Mouse (Mus musculus): ENCODE results near the gene Gprin2. TPM values are rescaled to one million over a fixed set of nuclear protein-coding genes. Genes with fewer than 3 reads are reported as not detected.

Gene Gprin2
- polyA plus RNA-seq, 1 experiment from 2014 or later: 4.4 TPM

DNA sequence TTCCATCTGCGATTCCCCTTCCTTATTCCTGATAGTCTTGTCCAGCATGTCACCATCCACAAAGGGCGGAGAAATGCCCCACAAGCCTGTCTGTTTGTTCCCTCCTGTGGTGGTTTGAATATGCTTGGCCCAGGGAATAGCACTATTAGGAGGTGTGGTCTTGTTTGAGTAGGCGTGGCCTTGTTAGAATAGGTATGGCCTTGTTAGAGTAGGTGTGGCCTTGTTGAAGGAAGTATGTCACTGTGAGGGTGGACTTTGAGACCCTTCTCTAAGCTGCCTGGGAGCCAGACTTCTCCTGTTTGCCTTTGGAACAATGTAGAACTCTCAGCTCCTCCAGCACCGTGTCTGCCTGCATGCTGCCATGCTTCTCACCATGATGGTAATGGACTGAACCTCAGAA, 8.5 kb upstream of the Gprin2 start:
- no peak overlapping the region for H3K9ac ChIP-seq
- H3K27me3 ChIP-seq (ENCODE audit: control insufficient read depth, insufficient read depth, low read length): no peaks in the 10 kb centered on the region
- no peaks in the 10 kb centered on the region for H3K36me3 ChIP-seq (replicated peaks; ENCODE audit: control insufficient read depth, insufficient read depth)
- DNase-seq (ENCODE audit: low spot score) (no peak), ATAC-seq (ENCODE audit: low FRiP score) (no peak)
- no peak overlapping the region for H3K27ac ChIP-seq
- no peak overlapping the region for H3K4me3 ChIP-seq (replicated peaks; ENCODE audit: low read length)
- WGBS: 95% methylated on average over 4 of the region's 4 CpGs
- no peaks in the 10 kb centered on the region for H3K9me3 ChIP-seq (ENCODE audit: control insufficient read depth, low read length)
- H3K4me1 ChIP-seq (replicated peaks; ENCODE audit: control insufficient read depth, insufficient read depth, low read length): no peaks in the 10 kb centered on the region
- H3K4me2 ChIP-seq (replicated peaks): no peak overlapping the region

DNA sequence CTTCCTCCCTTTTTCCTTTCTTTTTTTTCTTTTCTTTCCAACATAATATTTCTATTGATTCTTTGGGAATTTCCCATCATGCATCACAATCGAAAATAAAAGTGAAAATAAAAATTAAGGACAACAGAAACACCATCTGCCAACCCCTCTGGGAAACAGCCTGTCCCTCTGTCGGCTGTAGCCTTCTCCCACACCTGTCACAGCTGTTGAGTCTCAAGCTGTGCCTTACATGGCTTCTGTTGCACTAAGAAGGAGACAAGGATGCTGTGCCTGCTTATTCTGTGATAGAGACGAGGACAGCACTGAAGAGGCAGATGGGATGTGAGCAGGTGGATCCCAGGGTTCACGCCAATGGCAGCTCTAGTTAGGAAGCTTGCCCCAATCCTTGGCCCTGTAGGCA, 7.6 kb upstream of the Gprin2 start:
- ATAC-seq (ENCODE audit: low FRiP score): no peak
- Histone ChIP-seq H3K9ac (no peak overlapping the region), H3K4me3 (replicated peaks; ENCODE audit: low read length) (no peak overlapping the region), H3K36me3 (replicated peaks; ENCODE audit: control insufficient read depth, insufficient read depth) (no peaks in the 10 kb centered on the region), H3K4me1 (replicated peaks; ENCODE audit: control insufficient read depth, insufficient read depth, low read length) (no peaks in the 10 kb centered on the region), H3K9me3 (ENCODE audit: control insufficient read depth, low read length) (no peaks in the 10 kb centered on the region), H3K4me2 (replicated peaks) (no peak overlapping the region), H3K27me3 (ENCODE audit: control insufficient read depth, insufficient read depth, low read length) (no peaks in the 10 kb centered on the region), H3K27ac (no peak overlapping the region)
- DNase-seq (ENCODE audit: low spot score): no peak
- WGBS: 58% methylated on average over 4 of the region's 4 CpGs

DNA sequence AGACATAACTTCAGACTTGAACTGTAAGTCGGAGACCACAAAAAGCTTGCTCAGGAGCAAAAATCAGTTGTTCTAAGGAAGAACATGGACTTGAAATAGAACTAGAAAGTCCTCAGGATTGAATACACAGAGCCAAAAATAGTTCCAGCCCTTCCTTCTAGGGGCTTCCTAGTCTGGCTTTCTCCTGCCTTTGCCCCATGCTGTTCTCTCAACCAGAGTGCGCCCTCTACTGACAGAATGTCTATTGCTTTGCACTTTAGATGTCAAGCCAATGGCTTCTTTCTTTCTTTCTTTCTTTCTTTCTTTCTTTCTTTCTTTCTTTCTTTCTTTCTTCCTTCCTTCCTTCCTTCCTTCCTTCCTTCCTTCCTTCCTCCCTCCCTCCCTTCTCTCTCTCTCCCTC, 7.2 kb upstream of the Gprin2 start:
- H3K4me2 ChIP-seq (replicated peaks): no peak overlapping the region
- H3K9me3 ChIP-seq (ENCODE audit: control insufficient read depth, low read length): no peaks in the 10 kb centered on the region
- H3K4me1 ChIP-seq (replicated peaks; ENCODE audit: control insufficient read depth, insufficient read depth, low read length): no peaks in the 10 kb centered on the region
- H3K27me3 ChIP-seq (ENCODE audit: control insufficient read depth, insufficient read depth, low read length): no peaks in the 10 kb centered on the region
- DNase-seq (ENCODE audit: low spot score): peak; percentile 36
- 55% methylated on average over 2 of the region's 2 CpGs for WGBS
- no peak overlapping the region for H3K9ac ChIP-seq
- no peak for ATAC-seq (ENCODE audit: low FRiP score)
- H3K4me3 ChIP-seq (replicated peaks; ENCODE audit: low read length): no peak overlapping the region
- H3K27ac ChIP-seq: no peak overlapping the region
- no peaks in the 10 kb centered on the region for H3K36me3 ChIP-seq (replicated peaks; ENCODE audit: control insufficient read depth, insufficient read depth)

DNA sequence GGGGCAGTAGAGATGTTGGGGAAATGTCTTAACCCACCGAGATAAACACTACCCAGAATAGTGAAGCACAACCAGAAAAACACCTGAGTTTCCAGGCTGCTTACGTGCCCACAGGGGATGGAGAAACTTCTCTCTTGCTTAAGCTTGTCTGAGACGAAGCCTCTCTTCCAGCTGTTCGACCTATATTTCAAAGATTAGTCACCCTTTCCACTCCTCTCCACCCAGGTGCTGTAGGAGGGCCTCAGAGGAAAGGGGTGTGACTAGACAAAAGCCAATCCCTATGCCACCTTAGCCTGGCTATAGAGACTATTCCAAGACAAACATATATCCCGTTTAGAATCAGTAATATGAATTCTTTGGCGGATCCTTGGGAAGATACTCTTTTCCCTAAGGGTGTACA, 6.5 kb upstream of the Gprin2 start:
- Histone ChIP-seq H3K4me2 (replicated peaks) (no peak overlapping the region), H3K27ac (no peak overlapping the region), H3K9ac (no peak overlapping the region), H3K4me3 (replicated peaks; ENCODE audit: low read length) (no peak overlapping the region), H3K27me3 (ENCODE audit: control insufficient read depth, insufficient read depth, low read length) (no peaks in the 10 kb centered on the region), H3K9me3 (ENCODE audit: control insufficient read depth, low read length) (no peaks in the 10 kb centered on the region), H3K4me1 (replicated peaks; ENCODE audit: control insufficient read depth, insufficient read depth, low read length) (no peaks in the 10 kb centered on the region), H3K36me3 (replicated peaks; ENCODE audit: control insufficient read depth, insufficient read depth) (no peaks in the 10 kb centered on the region)
- no peak for DNase-seq (ENCODE audit: low spot score)
- no peak for ATAC-seq (ENCODE audit: low FRiP score)
- WGBS: 84% methylated on average over 6 of the region's 6 CpGs

DNA sequence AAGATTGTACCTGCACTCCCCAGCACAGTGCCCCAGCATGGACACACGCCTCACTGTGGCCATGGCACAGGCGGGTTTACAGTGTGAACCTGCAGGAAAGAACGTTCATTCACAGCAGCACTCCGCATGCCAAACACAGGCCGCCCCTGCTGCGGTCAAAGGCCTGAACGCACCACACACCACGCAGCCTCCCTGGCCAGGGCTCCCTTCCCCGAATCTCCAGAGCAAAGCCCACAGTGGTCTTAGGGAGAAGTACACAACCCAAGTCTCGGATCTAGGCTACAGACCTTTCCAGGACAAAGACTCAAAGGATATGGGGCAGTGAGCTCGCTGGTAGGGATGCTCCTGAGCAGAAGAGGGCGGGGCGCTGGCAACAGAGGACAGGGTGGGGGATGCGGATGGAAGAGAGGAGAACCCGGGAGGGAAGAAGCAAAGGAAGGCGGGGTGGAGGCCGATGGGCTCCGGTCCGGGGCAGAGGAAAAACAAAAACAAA, 669 bp downstream of the Gprin2 start:
- H3K4me1 ChIP-seq (replicated peaks; ENCODE audit: control insufficient read depth, insufficient read depth, low read length): peaks cover 15% of the 10 kb centered on the region; the same call in 1 of the 2 replicates
- H3K9ac ChIP-seq: peak overlapping the region; percentile 95
- no peaks in the 10 kb centered on the region for H3K9me3 ChIP-seq (ENCODE audit: control insufficient read depth, low read length)
- H3K27ac ChIP-seq: peak overlapping the region; percentile 85
- peak overlapping the region; percentile 88 for H3K4me3 ChIP-seq (replicated peaks; ENCODE audit: low read length)
- H3K36me3 ChIP-seq (replicated peaks; ENCODE audit: control insufficient read depth, insufficient read depth): no peaks in the 10 kb centered on the region
- ATAC-seq (ENCODE audit: low FRiP score) (peak; percentile 84), DNase-seq (ENCODE audit: low spot score) (peak; percentile 27)
- peak overlapping the region; percentile 65 for H3K4me2 ChIP-seq (replicated peaks)
- 3% methylated on average over 19 of the region's 19 CpGs for WGBS
- H3K27me3 ChIP-seq (ENCODE audit: control insufficient read depth, insufficient read depth, low read length): no peaks in the 10 kb centered on the region

DNA sequence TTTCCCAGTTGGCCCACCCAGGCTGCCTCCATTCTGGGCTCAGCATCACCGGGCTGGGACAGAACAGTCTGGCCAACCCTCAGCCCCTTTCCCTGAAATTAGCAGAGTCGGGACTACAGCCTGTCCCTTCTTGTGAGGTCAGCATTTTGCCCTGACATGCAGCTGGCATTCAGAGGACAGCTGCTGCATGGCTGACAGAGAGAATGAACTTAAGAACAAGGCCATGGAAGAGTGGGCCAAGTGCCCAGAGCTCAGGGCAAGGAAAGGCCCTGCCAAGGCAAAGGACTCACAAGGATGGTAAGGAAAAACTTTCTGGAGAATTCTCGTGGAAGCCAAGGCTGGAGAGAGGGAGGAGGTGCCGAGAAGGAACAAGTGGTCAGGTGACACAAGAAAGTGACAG, 4.7 kb downstream of the Gprin2 start:
- Histone ChIP-seq H3K4me3 (replicated peaks; ENCODE audit: low read length) (no peak overlapping the region), H3K4me1 (replicated peaks; ENCODE audit: control insufficient read depth, insufficient read depth, low read length) (peaks cover 15% of the 10 kb centered on the region; the same call in 1 of the 2 replicates), H3K9ac (no peak overlapping the region), H3K27ac (no peak overlapping the region), H3K27me3 (ENCODE audit: control insufficient read depth, insufficient read depth, low read length) (no peaks in the 10 kb centered on the region), H3K36me3 (replicated peaks; ENCODE audit: control insufficient read depth, insufficient read depth) (peaks cover 25% of the 10 kb centered on the region; the same call in 1 of the 2 replicates), H3K4me2 (replicated peaks) (no peak overlapping the region), H3K9me3 (ENCODE audit: control insufficient read depth, low read length) (no peaks in the 10 kb centered on the region)
- 58% methylated on average over 4 of the region's 4 CpGs for WGBS
- no peak for DNase-seq (ENCODE audit: low spot score)
- no peak for ATAC-seq (ENCODE audit: low FRiP score)

DNA sequence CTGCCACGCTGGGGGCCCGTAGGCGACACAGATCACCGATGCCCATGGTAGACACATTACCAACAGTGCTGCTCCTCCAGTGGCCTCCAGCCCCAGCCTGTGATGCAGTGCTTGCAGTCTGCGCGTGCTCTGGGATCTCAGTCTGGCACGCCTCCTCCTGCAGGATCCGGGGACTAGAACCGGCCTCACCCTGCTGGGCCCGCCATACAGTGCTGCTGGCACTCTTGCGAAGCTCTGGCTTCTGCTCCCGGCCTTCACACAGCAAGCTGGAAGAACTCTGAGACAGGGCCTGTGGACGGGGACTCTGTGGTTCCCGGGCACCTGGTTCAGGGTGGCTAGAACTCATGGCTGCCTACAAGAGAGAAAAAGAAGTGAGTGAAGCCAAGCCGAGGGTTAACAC, 6.0 kb downstream of the Gprin2 start:
- no peak overlapping the region for H3K27ac ChIP-seq
- no peak for ATAC-seq (ENCODE audit: low FRiP score)

DNA sequence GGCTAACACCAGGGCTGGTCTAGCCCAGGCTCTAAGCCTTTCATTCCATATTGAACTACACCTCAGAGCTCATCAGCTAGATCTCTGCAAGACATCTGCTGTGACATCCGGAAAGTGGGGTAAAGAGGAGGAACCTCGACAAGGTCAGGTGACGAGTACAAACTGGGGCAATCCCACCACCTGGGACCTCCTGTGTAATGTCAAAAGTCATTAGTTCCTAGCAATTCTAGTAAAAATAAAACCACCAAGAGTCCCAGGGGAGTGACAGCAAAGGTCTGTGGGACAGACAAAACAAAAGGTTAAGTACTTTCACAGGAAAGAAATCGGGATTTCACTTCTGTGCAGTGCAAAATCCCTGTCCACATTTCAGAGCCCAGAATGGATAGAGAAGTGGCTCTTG, 7.6 kb downstream of the Gprin2 start:
- Histone ChIP-seq H3K4me1 (replicated peaks; ENCODE audit: control insufficient read depth, insufficient read depth, low read length) (no peaks in the 10 kb centered on the region), H3K4me2 (replicated peaks) (no peak overlapping the region), H3K36me3 (replicated peaks; ENCODE audit: control insufficient read depth, insufficient read depth) (peaks cover 29% of the 10 kb centered on the region; the same call in 1 of the 2 replicates), H3K9me3 (ENCODE audit: control insufficient read depth, low read length) (no peaks in the 10 kb centered on the region), H3K4me3 (replicated peaks; ENCODE audit: low read length) (no peak overlapping the region), H3K27ac (no peak overlapping the region), H3K27me3 (ENCODE audit: control insufficient read depth, insufficient read depth, low read length) (no peaks in the 10 kb centered on the region), H3K9ac (no peak overlapping the region)
- 78% methylated on average over 4 of the region's 4 CpGs for WGBS
- no peak for ATAC-seq (ENCODE audit: low FRiP score)
- no peak for DNase-seq (ENCODE audit: low spot score)

More for the DNA sequence above, 6.0 kb downstream of the Gprin2 start:
- no peak for DNase-seq (ENCODE audit: low spot score)
- no peak overlapping the region for H3K4me2 ChIP-seq (replicated peaks)
- H3K4me3 ChIP-seq (replicated peaks; ENCODE audit: low read length): no peak overlapping the region
- H3K27me3 ChIP-seq (ENCODE audit: control insufficient read depth, insufficient read depth, low read length): no peaks in the 10 kb centered on the region
- peaks cover 28% of the 10 kb centered on the region; the same call in 1 of the 2 replicates for H3K36me3 ChIP-seq (replicated peaks; ENCODE audit: control insufficient read depth, insufficient read depth)
- H3K9me3 ChIP-seq (ENCODE audit: control insufficient read depth, low read length): no peaks in the 10 kb centered on the region
- no peak overlapping the region for H3K9ac ChIP-seq
- 89% methylated on average over 15 of the region's 15 CpGs for WGBS
- peaks cover 13% of the 10 kb centered on the region; the same call in 1 of the 2 replicates for H3K4me1 ChIP-seq (replicated peaks; ENCODE audit: control insufficient read depth, insufficient read depth, low read length)

DNA sequence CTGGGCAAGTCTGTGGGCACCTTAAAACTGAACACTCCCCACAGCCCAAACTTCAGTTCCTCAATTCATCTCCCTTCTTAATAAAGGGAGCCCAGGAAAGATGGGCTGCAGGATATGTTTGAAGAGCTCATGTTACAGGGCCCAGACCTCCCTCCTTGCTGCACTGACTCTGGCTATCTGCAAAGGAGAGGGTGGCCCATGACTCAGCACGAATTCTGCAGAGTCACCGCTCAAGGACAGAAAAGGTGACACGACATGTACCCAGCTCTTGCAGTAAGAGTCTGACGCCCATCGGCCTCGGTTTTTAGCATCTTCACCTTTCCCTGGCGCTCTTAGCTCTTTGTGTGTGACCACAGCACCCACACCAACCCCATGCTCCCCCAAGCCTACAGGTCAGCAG, 11.1 kb downstream of the Gprin2 start:
- H3K4me2 ChIP-seq (replicated peaks): no peak overlapping the region
- H3K9me3 ChIP-seq (ENCODE audit: control insufficient read depth, low read length): no peaks in the 10 kb centered on the region
- H3K4me3 ChIP-seq (replicated peaks; ENCODE audit: low read length): no peak overlapping the region
- no peaks in the 10 kb centered on the region for H3K4me1 ChIP-seq (replicated peaks; ENCODE audit: control insufficient read depth, insufficient read depth, low read length)
- WGBS: 70% methylated on average over 7 of the region's 7 CpGs
- no peaks in the 10 kb centered on the region for H3K27me3 ChIP-seq (ENCODE audit: control insufficient read depth, insufficient read depth, low read length)
- peaks cover 29% of the 10 kb centered on the region; the same call in 1 of the 2 replicates for H3K36me3 ChIP-seq (replicated peaks; ENCODE audit: control insufficient read depth, insufficient read depth)
- H3K27ac ChIP-seq: no peak overlapping the region
- ATAC-seq (ENCODE audit: low FRiP score): no peak
- DNase-seq (ENCODE audit: low spot score): no peak
- no peak overlapping the region for H3K9ac ChIP-seq

DNA sequence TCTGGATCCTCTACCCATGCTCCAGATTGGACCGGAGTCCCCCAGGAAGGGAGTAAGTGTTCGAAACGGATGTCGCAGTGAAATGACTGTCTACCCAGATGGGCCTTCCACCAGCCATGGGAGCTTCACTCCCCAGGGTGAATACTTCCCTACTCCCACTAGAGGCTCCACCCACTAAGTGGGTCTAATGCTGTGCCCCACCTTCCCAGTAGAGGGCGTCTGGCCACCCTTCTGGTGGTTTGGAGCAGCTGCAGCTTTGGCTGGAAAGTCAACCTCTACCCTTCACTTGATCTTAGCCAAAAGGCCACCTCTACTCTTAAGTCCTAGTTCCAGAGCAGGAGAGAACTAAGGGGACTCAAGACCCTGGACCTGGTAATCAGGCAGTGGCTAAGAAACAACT, 12.8 kb downstream of the Gprin2 start:
- 69% methylated on average over 5 of the region's 5 CpGs for WGBS
- H3K9ac ChIP-seq: no peak overlapping the region
- DNase-seq (ENCODE audit: low spot score): no peak
- H3K4me1 ChIP-seq (replicated peaks; ENCODE audit: control insufficient read depth, insufficient read depth, low read length): no peaks in the 10 kb centered on the region
- H3K27me3 ChIP-seq (ENCODE audit: control insufficient read depth, insufficient read depth, low read length): no peaks in the 10 kb centered on the region
- no peak overlapping the region for H3K4me3 ChIP-seq (replicated peaks; ENCODE audit: low read length)
- H3K36me3 ChIP-seq (replicated peaks; ENCODE audit: control insufficient read depth, insufficient read depth): 0 out of 2 replicates have a peak, but pooled peaks cover 13% of the 10 kb centered on the region
- no peak overlapping the region for H3K4me2 ChIP-seq (replicated peaks)
- no peak overlapping the region for H3K27ac ChIP-seq
- ATAC-seq (ENCODE audit: low FRiP score): no peak
- H3K9me3 ChIP-seq (ENCODE audit: control insufficient read depth, low read length): no peaks in the 10 kb centered on the region

All from hindbrain, embryonic 14.5 days (tissue).